Mouse (Mus musculus) T-helper 17 cell (primary cell): ENCODE measurements around the gene Polg.

Experiments
- in situ Hi-C, 2 experiments: fragments of 300-600 bp; cut with MboI, MseI; formaldehyde crosslinking; loops; 1 replicate in 1 of 2; 2 replicates in 1 of 2; pipeline ENCODE4 v1.15.1; 2025; ENCODE audit warnings: high pct_unique_total_duplicates in 2 of 2

Polg gene

DNA sequence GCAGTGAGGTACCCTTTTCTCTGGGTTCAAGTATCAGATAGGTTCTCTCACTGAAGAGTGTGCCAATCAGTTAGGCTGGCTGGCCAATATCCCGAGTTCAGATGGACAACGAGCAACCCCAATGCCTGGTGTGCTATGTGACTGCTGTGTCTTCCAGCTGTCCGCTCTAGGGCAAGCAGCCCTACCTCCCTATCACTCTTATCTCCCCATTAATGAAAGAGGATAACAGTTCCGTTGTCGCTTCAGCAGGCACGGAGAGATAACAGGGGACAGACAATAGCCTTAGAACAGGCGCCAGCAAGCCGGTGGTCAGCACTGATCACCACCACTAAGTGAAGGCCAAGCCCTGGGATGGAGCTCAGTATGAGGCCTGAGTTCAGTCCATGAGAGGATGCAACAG is 2.8 kb upstream of the Polg start:
- in situ Hi-C loops, result no loop called here

DNA sequence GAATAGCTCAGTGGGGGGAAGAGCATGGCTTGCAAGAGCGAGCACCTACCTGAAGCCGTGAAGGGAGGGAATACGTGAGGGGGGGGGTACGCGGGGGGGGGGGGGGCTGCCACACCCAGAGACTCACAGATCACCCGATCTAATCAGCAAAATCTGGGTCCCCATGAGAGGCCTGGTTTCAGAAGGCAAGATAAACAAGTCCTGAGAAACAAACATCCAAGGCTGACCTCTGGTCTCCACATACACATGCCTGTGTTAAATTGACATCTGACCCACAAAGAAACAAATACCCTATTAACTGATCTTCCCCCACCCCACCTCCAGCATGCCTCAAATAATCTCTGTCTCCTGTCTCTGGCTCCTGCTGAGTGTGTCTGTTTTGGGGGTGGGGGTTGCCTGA is 1.8 kb upstream of the Polg start:
- in situ Hi-C loops, result no loop called here

DNA sequence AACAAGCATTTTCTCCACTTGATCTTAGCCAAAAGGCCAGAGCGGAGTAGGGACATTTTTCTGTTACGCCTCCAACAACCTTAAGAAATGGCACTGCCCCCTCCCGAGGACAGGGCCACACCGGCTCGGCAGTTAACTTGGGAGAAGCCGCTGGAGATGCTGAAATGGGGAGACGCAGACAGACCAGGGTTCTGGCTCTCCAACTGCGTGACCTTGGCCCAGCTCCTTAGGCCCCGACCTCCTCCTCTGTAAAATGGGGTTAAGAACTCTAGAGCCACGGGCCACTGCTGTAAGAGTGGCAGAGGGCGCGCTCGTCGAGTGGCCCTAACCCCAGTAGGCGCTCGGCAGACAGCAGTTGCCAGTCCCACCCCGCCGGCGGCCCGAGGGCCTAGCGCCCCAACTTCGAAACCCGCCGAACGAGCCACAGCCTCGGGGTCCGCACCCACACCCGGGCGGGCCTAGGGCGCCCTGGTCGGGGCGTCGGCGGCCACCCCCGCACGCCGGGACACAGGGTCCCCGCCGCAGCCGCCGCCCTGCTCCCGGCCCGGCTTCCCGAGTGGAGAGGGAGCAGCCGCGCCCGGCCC is 609 bp downstream of the Polg start:
- in situ Hi-C loops, result no loop called here

DNA sequence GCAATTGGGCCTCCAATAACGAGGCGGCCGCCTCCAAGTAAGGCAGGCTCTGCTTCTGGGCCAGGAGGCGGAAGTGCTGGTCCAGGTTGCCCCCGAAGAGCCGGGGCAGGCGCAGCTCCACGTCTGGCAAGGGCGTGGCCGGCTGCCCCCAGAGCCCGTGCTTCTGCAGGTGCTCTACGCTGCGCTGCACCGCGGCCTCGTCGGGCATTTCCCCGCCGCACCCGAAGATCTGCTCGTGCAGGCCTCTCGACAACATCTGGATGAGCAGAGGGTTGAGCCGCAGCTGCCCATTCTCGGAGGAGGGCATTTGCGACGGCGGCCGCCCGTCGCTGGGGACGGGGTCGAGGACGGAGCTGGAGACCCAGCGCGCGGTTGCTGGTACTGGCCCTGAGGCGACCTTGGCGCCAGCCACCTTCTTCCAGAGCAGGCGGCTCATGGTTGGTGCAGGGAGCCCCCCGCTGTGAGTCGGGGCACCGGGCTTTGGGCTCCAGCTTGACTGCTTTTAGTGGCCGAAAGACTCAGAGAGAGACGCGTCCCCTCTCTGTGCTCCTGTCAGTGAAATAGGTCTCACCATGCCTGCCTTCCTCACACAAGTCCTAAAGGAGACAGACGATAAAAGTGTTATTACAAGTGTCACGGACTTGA is 1.3 kb downstream of the Polg start:
- in situ Hi-C loops, result no loop called here

- in situ Hi-C loops, result no loop called here
Measured at GRCm38 (mm10) chr7:79463376-79464077, 2.6 kb downstream of the Polg start.

GRCm38 (mm10) chr7:79461721-79462120 is 4.4 kb downstream of the Polg start:
- in situ Hi-C loops, result no loop called here

DNA sequence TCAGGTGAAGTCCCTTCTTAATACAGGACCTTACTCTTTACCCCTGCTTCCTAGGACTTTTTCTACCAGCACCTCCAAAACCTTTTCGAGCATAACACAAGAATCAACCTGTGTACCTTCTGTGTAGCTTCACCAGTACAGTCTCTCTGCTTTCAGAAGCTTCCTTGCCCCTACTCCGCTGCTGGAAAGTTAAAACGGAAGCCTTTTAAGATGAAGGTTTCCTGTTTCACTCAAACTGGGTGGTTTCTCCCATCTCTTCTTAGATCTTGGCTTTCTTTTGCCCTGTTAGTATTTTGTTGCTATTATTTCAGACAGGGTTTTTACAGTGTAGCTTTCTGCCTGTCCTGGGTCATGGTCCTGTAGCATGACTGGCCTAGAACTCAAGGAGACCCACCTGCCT is 18.7 kb downstream of the Polg start:
- in situ Hi-C loops, result no loop called here

DNA sequence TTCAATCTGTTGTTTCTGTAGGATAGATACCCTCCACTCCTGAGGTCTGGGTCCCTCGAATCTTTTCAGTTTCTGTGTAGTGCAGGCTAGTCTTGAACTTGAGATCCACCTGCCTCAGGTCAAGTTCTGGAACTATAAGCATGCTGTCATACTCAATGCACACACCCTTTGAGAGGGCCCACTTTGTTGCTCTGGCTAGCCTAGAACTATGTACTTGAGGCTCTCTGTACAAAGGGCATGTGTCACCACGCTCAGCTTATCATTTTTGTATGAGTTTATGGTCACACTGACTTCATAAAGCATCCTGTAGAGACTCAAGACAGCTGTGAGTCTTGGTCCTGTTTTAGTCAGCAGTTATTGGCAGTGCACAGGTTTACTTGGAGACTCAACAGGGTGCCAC is 19.1 kb downstream of the Polg start:
- in situ Hi-C loops, result no loop called here

- in situ Hi-C loops, result no loop called here
Measured at GRCm38 (mm10) chr7:79440035-79440434, 26.1 kb downstream of the Polg start.

DNA sequence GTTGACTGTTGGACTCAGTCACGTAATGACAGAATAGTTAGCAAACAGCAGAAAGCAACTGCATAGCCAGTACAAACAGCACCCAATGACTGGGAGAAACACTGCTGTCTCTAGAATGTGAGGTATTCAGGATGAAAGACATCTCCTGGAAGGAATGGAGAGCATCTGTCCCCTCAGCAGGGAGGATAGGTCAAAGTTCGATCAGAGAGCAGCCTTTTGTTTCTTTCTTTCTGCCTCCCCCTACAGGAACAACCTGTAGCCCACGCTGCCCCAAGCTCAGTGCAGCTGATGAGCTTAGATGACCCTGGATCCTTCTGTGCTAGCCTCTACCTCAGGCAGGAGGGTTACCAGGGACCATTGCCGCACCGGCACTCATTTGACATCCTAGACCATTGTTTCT is 37.9 kb downstream of the Polg start:
- in situ Hi-C loops, result no loop called here

GRCm38 (mm10) chr7:79425804-79426203 is 40.4 kb downstream of the Polg start:
- in situ Hi-C loops, result no loop called here

- in situ Hi-C loops, result no loop called here
Measured at GRCm38 (mm10) chr7:79422876-79423275, 43.3 kb downstream of the Polg start.

DNA sequence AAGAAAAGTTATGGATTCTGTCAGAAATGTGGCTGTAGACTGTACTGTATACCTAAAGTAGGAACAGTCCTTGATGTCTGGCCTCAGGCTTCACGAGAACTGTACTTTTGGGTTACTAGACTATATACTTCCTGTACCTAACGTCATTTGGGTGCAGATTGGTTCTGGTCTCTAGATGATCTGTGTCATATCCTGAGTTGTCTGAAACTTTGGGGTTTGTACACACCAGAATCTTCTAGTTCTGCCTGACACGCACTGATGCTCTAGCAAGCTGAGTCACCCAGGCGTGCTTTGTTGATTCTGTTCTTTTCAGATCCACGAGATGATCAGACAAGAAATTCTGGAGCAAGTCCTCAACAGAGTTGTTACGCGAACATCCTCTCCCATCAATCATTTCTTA is 46.2 kb downstream of the Polg start:
- in situ Hi-C loops, result no loop called here

DNA sequence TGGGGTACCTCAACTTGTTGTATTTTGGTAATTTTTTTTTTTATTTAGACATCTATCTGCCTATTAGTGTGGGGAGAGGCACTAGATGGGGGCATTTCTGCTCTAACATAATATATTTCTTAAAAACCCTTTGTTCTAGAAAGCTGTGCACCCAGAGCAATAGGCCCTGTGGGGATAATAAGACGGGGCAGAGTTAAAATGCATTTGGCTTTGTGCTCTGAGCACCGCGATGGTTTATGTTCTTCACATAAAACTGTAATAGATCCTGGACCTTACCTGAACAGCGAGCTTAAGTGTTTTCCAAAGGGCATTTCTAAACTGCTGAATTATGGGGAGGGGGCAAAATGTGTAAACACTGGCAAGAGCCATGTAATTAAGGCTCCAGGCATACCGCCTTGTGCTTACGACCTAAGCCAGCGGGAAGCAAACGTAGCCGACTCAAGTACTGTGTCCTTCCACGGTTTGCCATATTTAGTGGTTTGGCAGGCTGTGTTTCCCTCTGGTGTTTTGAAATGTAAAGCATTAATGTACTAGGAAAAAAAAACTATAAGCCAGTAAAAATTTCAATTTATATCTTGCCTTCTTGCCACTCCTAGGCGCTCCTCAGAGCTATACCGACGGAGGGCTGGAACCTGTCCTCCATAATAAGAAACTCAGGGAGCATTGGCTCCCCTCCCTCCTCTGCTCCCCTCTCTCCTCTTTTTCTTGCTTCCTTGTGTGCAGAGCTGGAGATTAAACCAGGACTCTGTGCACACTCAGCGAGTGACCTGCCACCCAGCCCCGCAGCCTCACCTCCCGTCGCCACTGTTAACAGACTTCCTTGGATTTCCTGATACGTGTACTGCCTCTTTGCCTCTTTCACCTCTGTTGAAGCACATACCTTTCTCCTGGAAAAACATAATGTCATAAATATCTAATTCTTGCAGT is 51.5 kb downstream of the Polg start:
- in situ Hi-C loops, result no loop called here

GRCm38 (mm10) chr7:79400296-79400695 is 65.9 kb downstream of the Polg start:
- in situ Hi-C loops, result loop anchor here in 1 of 2 experiments (5.0 kb wide), 1 partner anchor 52 kb away; no protein-coding TSS in a partner anchor

DNA sequence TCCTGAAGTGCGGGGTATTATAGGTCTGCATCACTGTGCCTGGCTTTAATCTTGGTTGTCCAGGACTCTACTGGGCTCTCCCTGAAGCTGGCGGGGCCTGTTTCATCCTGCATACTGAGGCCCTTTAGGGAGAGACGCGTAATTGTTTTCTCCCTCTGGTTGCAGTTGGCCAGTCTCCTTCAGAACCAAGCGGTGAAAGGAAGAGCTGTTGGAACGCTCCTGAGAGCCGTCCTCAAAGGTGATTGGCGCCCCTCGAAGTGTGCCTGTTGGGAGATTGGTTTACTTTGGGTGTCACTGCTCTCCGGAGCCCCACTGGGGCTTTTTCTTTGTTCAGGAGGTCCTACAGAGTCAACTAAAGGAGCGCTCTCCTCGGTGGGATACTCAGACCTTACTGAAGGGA is 67.2 kb downstream of the Polg start:
- in situ Hi-C loops, result no loop called here

DNA sequence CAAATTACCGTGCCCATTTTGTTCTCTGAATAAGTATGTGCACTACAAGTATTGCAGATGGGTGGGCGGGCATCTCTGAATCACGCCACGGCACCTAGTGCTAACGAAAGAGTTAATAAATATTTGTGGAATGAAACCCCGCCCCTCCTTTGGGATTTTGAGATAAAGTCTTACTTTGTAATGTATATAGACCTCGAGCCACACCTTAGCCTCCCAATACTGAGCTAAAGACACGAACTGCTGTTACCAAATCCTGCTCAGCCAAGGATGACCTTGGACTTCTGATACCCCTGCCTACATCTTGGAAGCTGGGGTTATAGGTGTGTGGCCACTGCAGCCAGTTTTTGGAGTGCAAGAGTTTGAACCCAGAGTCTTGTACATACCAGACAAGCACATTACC is 67.7 kb downstream of the Polg start:
- in situ Hi-C loops, result no loop called here

DNA sequence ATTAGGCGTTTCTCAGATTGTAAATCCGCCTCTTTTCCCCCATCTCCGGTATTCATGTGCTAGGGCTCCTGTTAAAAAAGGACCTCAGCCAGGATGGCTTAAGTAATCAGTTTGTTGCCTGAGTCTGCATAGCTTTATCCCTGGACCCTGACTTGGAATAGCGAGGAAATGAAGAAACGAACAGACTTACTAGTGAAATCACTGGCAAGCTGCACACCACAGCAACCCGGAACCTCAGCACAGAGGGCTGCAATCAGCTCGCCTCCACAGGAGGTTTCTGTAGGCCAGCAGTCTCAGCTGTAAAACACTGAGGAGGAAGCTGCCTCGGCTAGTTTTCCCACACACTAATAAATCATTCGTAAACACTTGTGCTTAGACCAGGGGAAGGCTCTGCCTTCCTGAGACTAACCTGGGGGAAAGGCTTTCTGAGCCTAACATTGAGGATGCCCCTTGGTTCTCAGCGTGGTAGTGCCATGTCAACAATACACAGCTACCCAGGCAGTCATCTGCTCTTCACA is 68.7 kb downstream of the Polg start:
- in situ Hi-C loops, result no loop called here
